Mouse (Mus musculus) MN1 (cell line): Measurements from ENCODE around the gene Mms22l.
"Not testable (repeated sequence)": the region's sequence is repeated elsewhere in the genome, so short reads cannot be mapped to it uniquely, and the experiment has no call there.

ENCODE experiments used
- DNase-seq: peaks from one replicate; pipeline ENCODE4 v3.0.0-alpha.2; 2016; ENCODE audit warnings: low spot score

Mms22l gene

GRCm38 (mm10) chr4:24620440-24620839, 124.2 kb downstream of the Mms22l start:
- no peak for DNase-seq

GRCm38 (mm10) chr4:24621422-24622187, 125.4 kb downstream of the Mms22l start:
- no peak for DNase-seq

GRCm38 (mm10) chr4:24625951-24626584, 129.8 kb downstream of the Mms22l start:
- no peak for DNase-seq

DNA sequence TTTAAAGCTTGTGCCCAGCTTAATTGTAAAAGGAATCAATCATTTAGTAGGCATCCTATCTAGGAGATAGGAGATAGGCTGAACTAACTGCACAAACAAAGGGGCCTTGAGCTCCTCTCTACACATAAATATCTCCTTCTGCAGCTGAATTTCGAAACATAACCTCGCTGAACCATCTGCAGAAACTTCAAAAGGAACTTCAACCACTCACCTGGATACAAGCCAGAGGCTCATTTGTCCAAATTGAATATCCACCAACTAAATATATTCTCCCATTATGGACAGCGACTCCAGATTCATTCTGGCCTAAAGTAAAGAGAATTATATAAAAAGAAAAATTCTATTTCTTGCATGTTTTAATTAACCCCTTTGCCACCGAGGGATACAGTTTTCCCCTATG, 130.4 kb downstream of the Mms22l start:
- no peak for DNase-seq

- DNase-seq = no peak
Measured at GRCm38 (mm10) chr4:24627871-24628270, 131.6 kb downstream of the Mms22l start.

DNA sequence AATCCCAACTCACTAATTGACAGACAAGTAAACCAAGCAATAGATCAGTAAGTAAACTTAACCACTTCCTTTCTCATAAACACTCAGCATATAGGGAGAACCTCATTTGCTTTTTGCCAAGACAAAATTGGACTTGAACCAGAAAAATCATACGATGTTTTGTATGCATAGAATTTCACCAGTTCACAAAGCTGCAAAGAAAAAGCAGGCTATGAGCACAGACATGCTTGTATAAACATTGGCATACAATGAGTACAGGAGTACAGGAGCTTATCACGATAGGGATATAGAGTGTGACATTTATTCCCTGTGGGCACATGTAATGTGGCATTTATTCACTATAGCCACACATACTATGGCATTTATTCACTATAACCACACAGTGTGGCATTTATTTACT, 134.2 kb downstream of the Mms22l start:
- DNase-seq = no peak

DNA sequence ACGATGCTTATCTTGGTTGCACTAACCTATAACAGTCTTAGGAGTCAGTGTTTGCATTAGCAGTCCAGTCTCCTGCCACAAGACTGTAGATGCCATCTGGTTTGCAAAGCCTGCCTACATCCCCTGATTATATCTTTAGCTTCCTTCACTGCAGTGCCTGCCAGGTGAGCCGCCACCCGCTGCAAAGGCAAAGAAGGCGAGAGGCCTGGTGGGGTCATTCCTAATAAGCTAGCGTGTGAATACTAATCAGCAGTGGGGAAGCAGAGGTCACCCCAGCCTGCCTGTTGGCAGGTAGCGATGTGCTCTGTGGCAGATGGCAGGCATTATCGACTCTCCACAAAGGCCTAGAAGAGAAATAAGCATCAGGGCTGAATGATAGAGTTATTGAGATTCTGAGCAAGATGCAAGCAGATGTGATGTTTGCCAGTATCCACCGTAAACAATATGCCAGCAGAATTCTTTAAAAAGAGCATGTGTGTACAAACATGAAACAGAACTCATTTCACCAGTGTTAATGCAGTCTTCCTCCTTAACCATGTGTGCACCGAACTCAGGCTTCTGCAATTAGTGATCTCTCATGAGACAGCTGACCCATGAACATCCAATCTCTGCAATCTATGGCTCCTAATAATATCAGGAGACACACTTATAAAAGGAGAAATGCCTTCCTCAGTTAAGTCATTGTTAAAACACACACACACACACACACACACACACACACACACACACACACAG, 135.1 kb downstream of the Mms22l start:
- no peak for DNase-seq

DNA sequence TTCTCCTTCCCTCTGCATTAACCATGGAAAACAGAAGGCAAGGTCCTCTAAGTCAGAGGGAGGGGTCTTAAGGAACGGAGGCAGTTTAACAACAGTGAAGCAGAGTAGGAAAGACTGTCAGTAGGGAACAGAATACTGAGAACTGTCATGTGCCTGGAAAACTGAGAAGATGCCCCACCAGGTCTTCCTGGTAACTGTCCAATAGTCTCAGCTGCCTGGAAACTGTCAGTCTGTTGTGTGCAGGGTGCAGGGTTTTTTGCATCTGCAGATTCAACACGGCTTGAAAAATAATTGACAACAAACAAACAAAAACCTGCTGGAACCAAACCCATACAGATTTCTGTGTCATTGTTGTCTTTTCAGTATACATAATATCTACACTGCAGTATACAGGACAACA, 146.1 kb downstream of the Mms22l start:
- no peak for DNase-seq

DNA sequence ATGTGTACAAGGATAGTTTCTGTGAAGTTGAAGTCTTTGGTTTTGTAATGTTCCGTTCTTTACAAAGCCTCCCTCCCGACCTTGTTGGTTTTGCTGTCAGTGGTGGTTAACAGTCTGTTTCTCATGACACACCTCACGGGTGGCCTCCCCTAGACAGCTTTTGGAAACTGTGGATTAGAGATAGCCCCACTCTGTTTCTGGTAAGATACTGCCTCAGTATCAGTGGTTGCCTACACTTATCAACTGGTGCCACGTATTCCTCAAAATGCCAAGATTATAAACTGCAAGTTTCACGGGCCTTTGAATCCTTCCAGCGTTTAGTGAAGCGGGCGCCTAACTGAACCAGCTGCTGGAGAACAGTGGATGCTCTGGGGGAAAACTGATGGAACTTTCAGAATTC, 148.5 kb downstream of the Mms22l start:
- not testable (repeated sequence) for DNase-seq
